Mouse (Mus musculus) CD8-positive naive resting alpha-beta T cell, adult 2 months (primary cell): ENCODE results near the gene Xkr8.
"Not testable (repeated sequence)": the region's sequence is repeated elsewhere in the genome, so short reads cannot be mapped to it uniquely, and the experiment has no call there.

Experiments used
- DNase-seq, 2 experiments: peaks; one replicate each; pipeline ENCODE4 v3.0.0; 2022; ENCODE audit warnings: low read depth in 2 of 2, low spot score in 2 of 2

Xkr8 gene

GRCm38 (mm10) chr4:132732148-132732684 is at the start of gene Xkr8:
Gene Xkr8, minus strand, starts transcription at chr4:132732546.
- peak; percentile 44 to 49 for DNase-seq

- no peak for DNase-seq
These were observed 47.9 kb upstream of the Xkr8 start for GRCm38 (mm10) chr4:132780288-132780687.

- no peak for DNase-seq
These were observed 46.3 kb upstream of the Xkr8 start for GRCm38 (mm10) chr4:132778562-132779201.

DNA sequence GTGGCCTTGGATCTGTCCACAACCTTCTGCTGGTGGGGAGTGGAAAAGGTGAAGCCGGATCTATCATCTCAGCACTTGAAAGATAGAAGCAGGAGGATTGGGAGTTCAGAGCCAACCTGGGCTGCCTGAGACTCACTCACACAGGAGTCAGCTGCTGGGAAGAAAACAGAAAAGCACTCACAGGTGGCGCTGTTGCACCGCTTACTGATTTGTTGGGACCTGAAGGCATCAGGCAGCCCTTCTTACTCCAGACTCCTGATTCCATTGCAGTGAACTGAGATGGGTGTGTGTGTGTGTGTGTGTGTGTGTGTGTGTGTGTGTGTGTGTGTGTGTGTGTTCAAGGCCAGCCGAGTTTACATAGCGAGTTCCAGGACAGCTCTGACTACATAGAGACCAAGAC is 44.4 kb upstream of the Xkr8 start:
- DNase-seq = peak in 1 of 2 experiments; percentile 45

GRCm38 (mm10) chr4:132774905-132775304 is 42.6 kb upstream of the Xkr8 start:
- no peak for DNase-seq

DNA sequence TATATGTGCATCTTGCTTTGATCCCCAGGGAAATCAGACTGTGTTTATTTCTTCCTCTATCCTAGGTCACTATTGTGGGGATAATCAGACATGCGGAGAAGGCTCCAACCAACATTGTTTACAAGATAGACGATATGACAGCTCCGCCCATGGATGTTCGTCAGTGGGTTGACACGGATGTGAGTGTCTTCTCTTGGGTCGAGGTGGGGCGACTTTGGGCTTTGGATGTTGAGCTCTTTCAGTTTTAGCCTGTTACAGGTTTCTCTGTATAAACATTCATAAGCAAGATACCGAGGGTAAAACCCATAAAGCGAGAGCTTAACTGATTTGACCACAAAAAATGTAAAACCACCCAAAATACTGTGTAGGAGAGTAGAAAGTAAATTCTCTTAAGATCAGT is 39.4 kb upstream of the Xkr8 start:
- no peak for DNase-seq

DNA sequence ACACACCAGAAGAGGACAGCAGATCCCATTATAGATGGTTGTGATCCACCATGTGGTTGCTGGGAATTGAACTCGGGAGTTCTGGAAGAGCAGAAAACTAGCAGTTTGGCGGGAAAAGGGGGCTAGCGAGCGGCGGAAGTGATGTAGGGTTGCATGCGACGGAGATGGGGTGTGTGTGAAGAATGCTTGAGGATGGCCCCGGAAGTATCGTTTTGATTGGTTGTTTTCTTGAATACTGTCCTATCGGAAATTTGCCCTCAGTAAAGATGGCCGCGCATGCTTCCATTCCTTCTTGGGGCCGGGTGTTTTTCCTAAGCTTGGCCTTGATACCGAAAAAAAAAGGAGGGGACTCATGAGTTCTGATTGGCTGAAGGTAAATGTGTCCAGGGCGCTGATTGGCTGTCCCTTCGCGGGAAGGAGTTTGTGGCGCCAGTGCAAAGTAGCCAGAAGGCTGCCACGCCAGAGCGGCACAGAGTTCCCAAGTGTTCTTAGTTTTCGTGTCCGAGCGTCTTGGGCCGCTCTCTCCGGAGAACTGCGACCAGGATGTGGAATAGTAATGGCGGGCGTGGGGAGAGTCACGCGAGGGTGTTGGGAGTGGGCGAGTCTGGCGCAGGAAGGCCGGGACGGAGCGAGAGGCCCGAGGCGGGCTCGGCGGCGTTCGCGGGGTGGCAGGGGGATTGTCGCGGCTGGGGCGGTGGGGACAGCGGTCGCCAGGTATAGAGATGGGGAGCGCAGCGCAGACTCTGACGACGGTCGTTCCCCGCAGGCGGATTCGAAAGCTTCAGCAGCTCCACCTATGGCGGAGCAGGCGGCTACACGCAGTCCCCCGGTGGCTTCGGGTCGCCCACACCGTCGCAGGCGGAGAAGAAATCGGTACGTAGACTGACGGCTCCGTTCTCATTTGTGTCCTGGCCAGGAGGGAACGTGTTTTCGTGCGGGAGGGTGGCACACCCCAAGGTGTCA is 35.8 kb upstream of the Xkr8 start, which contains the start of gene Rpa2:
Gene Rpa2, plus strand, starts transcription at position 419 of the 963 bp plus-strand sequence.
- DNase-seq = peak; percentile 92 to 97

DNA sequence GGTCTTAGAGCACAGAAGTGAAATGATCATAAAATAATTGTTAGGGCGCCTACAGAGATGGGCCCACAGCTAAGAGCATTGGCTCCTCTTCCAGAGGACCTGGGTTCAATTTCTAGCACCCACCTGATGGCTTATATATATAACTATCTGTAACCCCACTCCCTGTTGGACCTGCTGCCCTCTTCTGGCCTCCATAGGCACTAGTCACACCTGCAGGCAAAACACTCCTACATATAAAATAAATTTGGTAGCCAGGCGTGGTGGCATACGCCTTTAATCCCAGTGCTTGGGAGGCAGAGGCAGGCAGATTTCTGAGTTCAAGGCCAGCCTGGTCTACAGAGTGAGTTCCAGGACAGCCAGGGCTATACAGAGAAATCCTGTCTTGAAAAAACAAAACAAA is 30.8 kb upstream of the Xkr8 start:
- not testable (repeated sequence) for DNase-seq

DNA sequence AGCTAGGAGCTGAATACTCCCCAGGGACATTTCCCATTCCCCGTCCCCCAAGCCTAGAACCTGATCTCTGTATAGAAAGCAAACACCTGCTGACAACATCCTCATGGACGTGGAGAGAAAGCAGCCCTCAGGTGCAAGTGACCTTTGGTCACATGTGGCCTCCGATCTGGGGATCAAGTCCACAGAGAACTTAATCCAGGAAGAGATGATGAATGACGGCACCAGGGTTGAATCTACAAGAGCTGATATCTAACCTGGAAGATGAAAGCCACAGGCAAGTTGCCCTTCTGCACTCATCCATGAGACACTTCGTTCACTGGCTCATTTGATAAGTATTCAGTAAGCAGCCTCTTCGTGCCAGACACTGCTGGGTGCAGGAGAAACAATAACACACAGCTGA is 30.3 kb upstream of the Xkr8 start:
- no peak for DNase-seq

- no peak for DNase-seq
These were observed 27.9 kb upstream of the Xkr8 start for GRCm38 (mm10) chr4:132760296-132760695.

DNA sequence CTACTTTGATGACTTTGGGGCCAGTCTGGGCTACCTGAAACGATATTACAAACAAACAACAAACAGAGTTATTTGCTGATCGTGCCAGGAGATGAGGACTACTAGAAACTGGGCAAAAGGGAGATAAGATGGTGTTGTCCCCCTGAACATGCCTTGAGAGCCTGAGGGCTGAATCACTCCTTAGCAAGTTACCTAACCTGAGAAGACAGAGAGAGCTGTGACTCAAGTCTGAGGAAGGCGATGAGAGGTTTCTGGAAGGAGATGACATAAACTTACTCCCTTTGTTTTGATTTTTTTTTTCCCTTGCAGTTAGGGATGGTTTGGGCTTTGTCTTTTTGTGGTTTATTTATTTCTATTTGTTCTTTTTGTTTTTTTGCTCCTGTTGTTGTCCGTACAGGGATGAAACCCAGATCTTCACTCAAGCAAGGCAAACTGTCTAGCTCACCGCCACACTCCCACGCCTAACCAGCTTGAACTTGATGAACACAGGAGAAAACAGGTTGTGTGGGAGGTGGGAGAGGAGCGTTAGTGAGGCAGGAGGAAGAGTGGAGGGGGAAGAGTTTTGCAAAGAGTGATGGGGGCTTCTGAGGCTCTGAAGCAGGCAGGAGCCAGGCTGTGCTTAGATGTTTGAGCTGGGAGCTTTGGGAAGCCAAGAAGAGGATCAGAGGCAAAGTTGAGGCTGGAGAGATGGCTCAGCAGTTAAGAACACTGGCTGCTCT is 25.4 kb upstream of the Xkr8 start:
- no peak for DNase-seq

- peak; percentile 30 to 33 for DNase-seq
These were observed 24.6 kb upstream of the Xkr8 start, which contains the start of gene Smpdl3b for GRCm38 (mm10) chr4:132756974-132757373. Gene Smpdl3b, minus strand, starts transcription at chr4:132757252.

- DNase-seq = no peak
These were observed 20.6 kb upstream of the Xkr8 start for GRCm38 (mm10) chr4:132752992-132753391.

DNA sequence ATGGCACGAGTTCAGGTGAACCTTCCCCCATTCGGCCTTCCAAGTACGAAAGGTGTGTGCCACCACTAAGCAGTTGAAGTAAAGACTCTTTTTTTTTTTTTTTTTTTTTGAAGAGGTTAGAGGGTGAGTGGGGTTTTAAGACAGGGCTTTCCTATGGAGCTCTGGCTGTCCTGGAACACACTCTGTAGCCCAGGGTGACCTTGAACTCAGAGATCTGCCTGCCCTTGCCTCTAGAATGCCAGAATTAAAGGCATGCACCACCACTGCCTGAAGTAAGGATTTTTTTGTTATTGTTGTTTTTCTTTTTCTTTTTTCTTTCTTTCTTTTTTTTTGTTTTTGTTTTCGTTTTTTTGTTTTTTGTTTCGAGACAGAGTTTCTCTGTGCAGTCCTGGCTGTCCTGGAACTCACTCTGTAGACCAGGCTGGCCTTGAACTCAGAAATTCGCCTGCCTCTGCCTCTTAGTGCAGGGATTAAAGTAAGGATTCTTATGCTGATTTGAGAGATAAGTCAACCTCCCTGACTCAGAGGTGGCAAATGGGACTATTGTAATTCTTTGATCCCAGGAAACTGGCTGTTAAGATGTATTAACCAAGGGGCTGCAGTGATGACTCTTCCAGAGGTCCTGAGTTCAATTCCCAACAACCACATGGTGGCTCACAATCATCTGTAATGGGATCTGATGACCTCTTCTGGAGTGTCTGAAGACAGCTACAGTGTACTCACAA is 17.1 kb upstream of the Xkr8 start:
- no peak for DNase-seq

DNA sequence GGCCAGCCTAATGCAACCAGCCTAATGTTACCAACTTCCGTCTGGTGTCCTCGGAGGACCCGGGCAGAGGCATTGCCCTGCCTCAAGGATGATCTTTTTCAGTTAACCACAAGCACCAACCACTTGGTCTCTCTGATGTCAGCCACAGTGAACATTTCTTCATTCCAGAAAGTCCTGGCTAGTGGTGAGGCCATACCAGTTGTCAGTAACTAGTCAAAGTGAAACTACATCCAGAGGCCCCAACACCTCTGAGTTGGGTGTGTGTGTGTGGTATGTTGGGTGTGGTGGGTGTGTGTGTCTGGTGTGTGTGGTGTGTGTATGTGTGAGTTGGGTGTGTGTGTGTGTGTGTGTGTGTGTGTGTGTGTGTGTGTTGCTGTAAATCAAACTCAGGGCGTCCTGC is 16.4 kb upstream of the Xkr8 start:
- DNase-seq = no peak

DNA sequence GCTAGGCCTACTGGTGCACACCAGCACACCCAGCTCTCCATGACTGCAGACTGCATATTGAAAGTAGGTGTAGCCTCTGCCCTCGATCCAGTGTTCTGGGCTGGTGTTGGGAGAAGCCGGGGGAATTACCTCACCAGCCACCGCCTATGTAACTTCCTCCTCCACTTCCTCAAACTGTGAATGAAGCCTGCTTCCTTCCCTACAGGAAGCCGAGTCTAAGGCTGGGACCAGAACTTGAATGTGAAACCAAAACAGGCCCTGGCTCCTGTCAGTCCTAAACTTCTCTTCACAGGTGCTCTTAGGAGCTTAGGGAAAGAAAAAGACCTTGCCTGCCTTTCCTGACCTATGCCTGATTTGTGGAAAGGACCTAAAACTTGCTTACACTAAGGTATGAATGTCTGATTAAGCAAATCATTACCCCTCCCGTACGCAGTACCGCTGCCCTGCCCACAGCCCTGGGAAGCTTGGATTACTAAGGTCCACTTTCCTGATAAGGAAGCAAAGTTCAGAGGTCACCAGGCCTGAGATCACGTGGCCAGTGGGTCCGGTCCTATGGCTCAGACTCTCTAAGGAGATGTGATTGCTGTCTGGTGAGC is 15.4 kb upstream of the Xkr8 start:
- DNase-seq = no peak

- DNase-seq = no peak
These were observed 14.7 kb upstream of the Xkr8 start for GRCm38 (mm10) chr4:132746911-132747517.

DNA sequence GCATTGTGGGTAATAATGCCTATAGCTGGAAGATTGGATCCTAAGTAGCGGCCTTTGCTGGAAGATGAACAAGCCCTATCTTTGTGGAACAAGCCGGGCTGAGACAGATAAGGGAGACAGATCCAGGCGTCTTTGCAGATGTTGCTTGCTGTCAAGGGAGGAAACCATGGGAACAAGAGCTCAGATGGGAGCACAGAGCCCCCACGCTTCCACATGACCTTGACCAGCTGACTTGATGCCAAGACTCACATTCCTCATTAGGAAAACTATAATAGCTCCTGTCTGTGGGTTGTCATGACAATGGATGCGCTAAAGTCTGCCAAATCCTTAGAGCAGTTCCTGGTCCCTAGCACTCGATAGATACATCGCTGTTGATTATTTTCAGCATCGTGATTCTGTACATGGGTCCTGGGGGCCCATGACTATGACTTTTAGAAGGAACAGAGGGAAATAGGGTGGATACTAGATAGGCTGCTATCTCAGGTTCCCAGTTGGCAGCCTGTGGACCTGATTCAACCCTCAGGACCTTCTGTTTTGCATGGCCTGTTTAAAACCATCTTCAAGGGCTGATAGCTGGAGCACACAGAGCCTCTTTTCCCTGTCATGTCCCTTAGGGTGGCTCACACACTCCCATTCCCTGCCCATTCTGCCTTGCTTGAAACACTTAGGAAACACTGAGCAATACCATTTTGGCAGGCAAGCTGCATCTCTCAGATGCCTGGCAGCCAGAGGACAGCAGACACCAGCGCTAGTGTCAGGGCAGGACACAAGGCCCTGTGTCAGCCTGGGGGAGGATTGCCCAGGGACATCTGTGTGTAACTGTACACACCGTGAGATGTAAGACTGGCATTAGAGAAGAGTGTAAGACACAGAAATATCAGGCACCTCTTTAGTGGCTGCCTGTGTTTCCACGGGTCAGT is 11.9 kb upstream of the Xkr8 start:
- no peak for DNase-seq

DNA sequence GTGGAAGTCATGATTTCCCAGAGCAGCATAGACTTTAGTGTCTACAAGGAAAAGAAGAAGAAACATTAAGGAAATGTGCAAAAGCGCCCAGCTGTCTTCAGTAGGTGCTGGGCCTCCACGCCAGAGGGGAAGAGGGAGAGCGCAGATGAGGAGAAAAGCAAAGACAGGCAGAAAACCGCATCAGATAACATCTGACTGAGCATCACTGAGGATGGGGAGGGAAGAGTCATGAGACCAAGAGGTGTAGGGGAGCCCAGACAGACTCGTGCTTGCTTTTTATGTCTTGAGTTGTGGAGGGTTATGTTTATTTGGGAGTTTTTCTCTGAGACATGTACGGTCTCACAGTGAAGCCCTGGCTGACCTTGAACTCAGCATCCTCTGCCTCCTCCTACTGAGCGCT is 9.1 kb upstream of the Xkr8 start:
- no peak for DNase-seq
